8 mouse cellular contexts compared by ENCODE assay signal in the genomic region with DNA sequence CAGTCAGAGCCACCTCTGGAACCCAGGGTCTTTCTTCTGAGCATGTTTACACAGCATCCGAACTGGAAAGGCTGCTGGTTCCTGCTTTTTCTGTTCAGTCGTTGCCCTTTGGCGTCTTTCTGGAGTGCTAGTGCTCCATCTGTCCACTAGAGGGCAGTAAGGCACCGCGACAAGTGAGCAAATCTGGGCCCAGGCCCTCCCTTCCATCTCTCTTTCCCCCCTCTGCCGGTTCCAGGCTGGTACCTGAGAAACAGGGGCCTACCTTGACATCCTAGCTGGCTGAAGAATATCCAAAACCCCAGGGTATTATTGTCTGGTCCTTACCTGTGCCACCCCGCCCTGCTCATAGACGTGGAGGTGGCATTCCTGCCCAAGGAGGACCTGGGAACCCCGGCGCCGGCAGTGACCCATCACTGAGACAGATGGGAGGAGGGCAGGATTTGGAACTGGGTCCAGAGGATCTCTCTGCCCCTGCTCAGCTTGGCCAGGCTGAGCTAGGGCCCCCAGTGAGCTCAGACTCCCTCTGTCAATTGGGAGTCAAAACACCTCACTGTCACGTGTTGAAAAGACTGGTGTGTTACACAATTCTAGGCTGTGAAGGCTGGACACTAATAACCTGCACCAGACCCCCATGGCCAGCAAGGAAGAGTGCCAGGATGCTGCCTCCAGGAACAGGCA. TPM values are rescaled to one million over a fixed set of nuclear protein-coding genes. Genes with fewer than 3 reads are reported as not detected.
DNase-seq lines count a peak whose midpoint lies in the region; ATAC-seq and TF ChIP-seq lines count a peak whose summit lies in the region.

No protein-coding gene starts in this region.

- peaks cover 28% of the 10 kb centered on the region for H3K4me1 ChIP-seq in liver, embryonic 13.5 days (replicated peaks)
- peaks cover 9% of the 10 kb centered on the region; the same call in 1 of the 2 replicates for H3K4me1 ChIP-seq in neural tube, embryonic 14.5 days (ENCODE audit: control insufficient read depth, insufficient read depth, low read length)

- peak; percentile 69 for TF ChIP-seq CTCF in C2C12 (IDR thresholded peaks at IDR 0.05; ENCODE audit: control insufficient read depth, insufficient read depth, insufficient read length)

- DNase-seq in adrenal gland, adult 8-10 months: peak; percentile 57
- DNase-seq in embryo, embryonic 11.5 days (ENCODE audit: low read depth, low spot score): peak; percentile 78
- peak; percentile 83 for DNase-seq in kidney, postnatal 10 days
- peak; percentile 29 for DNase-seq in liver, embryonic 13.5 days
- DNase-seq in thymus, adult 18-20 months: peak; percentile 64 to 75

- WGBS in liver, embryonic 13.5 days (ENCODE audit: insufficient replicate concordance): 39% methylated on average over 12 of the region's 12 CpGs
- 39% methylated on average over 12 of the region's 12 CpGs for WGBS in neural tube, embryonic 14.5 days

- H3K4me2 ChIP-seq in liver, embryonic 13.5 days: no peak overlapping the region
- H3K4me2 ChIP-seq in neural tube, embryonic 14.5 days (ENCODE audit: low read depth, low read length): no peak overlapping the region

- no peak overlapping the region for H3K4me3 ChIP-seq in C2C12 (ENCODE audit: insufficient read depth, poor library complexity, severe bottlenecking)
- no peak overlapping the region for H3K4me3 ChIP-seq in liver, embryonic 13.5 days (replicated peaks)
- no peak overlapping the region for H3K4me3 ChIP-seq in neural tube, embryonic 14.5 days (ENCODE audit: low read depth, low read length)

- no peaks in the 10 kb centered on the region for H3K36me3 ChIP-seq in C2C12 (ENCODE audit: control insufficient read depth, insufficient read depth)
- no peaks in the 10 kb centered on the region for H3K36me3 ChIP-seq in liver, embryonic 13.5 days
- no peaks in the 10 kb centered on the region for H3K36me3 ChIP-seq in neural tube, embryonic 14.5 days (ENCODE audit: control insufficient read depth, insufficient read depth, low read length)

- no peaks in the 10 kb centered on the region for H3K79me2 ChIP-seq in C2C12 (ENCODE audit: control insufficient read depth, insufficient read depth)

- no peaks in the 10 kb centered on the region for H3K79me3 ChIP-seq in C2C12 (ENCODE audit: low read depth)

- peak; percentile 58 for ATAC-seq in granulocyte monocyte progenitor cell, adult 5-6 weeks (replicated peaks; ENCODE audit: poor library complexity, severe bottlenecking)
- no peak for ATAC-seq in liver, embryonic 13.5 days (ENCODE audit: low read depth)
- no peak for ATAC-seq in neural tube, embryonic 14.5 days (ENCODE audit: low read depth)

- no peaks in the 10 kb centered on the region for H3K9me3 ChIP-seq in liver, embryonic 13.5 days (replicated peaks)
- H3K9me3 ChIP-seq in neural tube, embryonic 14.5 days (ENCODE audit: control insufficient read depth, low read length): no peaks in the 10 kb centered on the region

- no peak overlapping the region for H3ac ChIP-seq in C2C12 (ENCODE audit: control insufficient read depth, insufficient read length, low read depth)

- no peak overlapping the region for H3K9ac ChIP-seq in liver, embryonic 13.5 days
- H3K9ac ChIP-seq in neural tube, embryonic 14.5 days (replicated peaks; ENCODE audit: low read depth, low read length): 0 out of 2 replicates have a peak overlapping the region, but pooled peaks have one; percentile 34

- H3K27me3 ChIP-seq in C2C12 (ENCODE audit: control insufficient read depth, insufficient read depth, insufficient read length): no peaks in the 10 kb centered on the region
- H3K27me3 ChIP-seq in liver, embryonic 13.5 days: peaks cover 32% of the 10 kb centered on the region
- no peaks in the 10 kb centered on the region for H3K27me3 ChIP-seq in neural tube, embryonic 14.5 days (ENCODE audit: control insufficient read depth, insufficient read depth, low read length)

- H3K27ac ChIP-seq in liver, embryonic 13.5 days: no peak overlapping the region
- H3K27ac ChIP-seq in neural tube, embryonic 14.5 days (ENCODE audit: low read depth, low read length): no peak overlapping the region

TF ChIP-seq in C2C12, 6 proteins besides CTCF, POLR2A, EP300 and RAD21:
- TF ChIP-seq CEBPB (IDR thresholded peaks at IDR 0.05; ENCODE audit: low read depth): no peak
- TF ChIP-seq MYOG (IDR thresholded peaks at IDR 0.05; ENCODE audit: control insufficient read depth, extremely low read depth, insufficient read length): no peak
- TF ChIP-seq MAX (IDR thresholded peaks at IDR 0.05): no peak
- no peak for TF ChIP-seq FOSL1 (IDR thresholded peaks at IDR 0.05; ENCODE audit: insufficient read depth, low read length, poor library complexity, severe bottlenecking)
- TF ChIP-seq MYOD1 (IDR thresholded peaks at IDR 0.05; ENCODE audit: control insufficient read depth, insufficient read length, low read depth): no peak
- no peak for TF ChIP-seq USF1 (IDR thresholded peaks at IDR 0.05; ENCODE audit: low read depth)

RNA-seq across cellular contexts. Expression of gene Tha1, which starts 2.5 kb away (rescaled TPM):
- 1.4 TPM for polyA plus RNA-seq in C2C12 (2012; fragmentation: generic; extraction: Trizol)
- 10 to 100 TPM; 16.4 to 16.7 (median 16.5) TPM for total RNA-seq in adrenal gland, adult 8-10 months (2022)
- 1.2 and 6.5 TPM in 2 replicates for total RNA-seq in granulocyte monocyte progenitor cell, adult 5-6 weeks (2014; fragmentation: Nextera tagmentation)
- 0.10 and 2.9 TPM in 2 replicates for total RNA-seq in granulocyte monocyte progenitor cell, adult 5-6 weeks (2017)
- polyA plus RNA-seq in liver, embryonic 13.5 days (2015; fragmentation: Nextera tagmentation; extraction: Ambion mirVana): 1.4 and 1.9 TPM in 2 replicates
- polyA plus RNA-seq in neural tube, embryonic 14.5 days (2014; fragmentation: Nextera tagmentation; extraction: Ambion mirVana): 3.8 and 4.2 TPM in 2 replicates

RNA-seq across cellular contexts. Expression of gene Tmem235, which starts 10.3 kb away (rescaled TPM):
- polyA plus RNA-seq in C2C12 (2012; fragmentation: generic; extraction: Trizol): 0.05 TPM
- total RNA-seq in adrenal gland, adult 8-10 months (2022): not detected
- not detected in 2 replicates for total RNA-seq in granulocyte monocyte progenitor cell, adult 5-6 weeks (2014; fragmentation: Nextera tagmentation)
- not detected in 2 replicates for total RNA-seq in granulocyte monocyte progenitor cell, adult 5-6 weeks (2017)
- polyA plus RNA-seq in liver, embryonic 13.5 days (2015; fragmentation: Nextera tagmentation; extraction: Ambion mirVana): not detected in 2 replicates
- polyA plus RNA-seq in neural tube, embryonic 14.5 days (2014; fragmentation: Nextera tagmentation; extraction: Ambion mirVana): 0.15 TPM in 1 of 2 replicates, not detected in the other

RNA-seq across cellular contexts. Expression of gene Birc5, which starts 21.8 kb away (rescaled TPM):
- polyA plus RNA-seq in C2C12 (2012; fragmentation: generic; extraction: Trizol): 230 TPM
- 1 to 10 TPM; 1.2 to 2.5 (median 1.7) TPM for total RNA-seq in adrenal gland, adult 8-10 months (2022)
- 93.9 and 128 TPM in 2 replicates for total RNA-seq in granulocyte monocyte progenitor cell, adult 5-6 weeks (2014; fragmentation: Nextera tagmentation)
- total RNA-seq in granulocyte monocyte progenitor cell, adult 5-6 weeks (2017): 200 and 221 TPM in 2 replicates
- 407 and 437 TPM in 2 replicates for polyA plus RNA-seq in liver, embryonic 13.5 days (2015; fragmentation: Nextera tagmentation; extraction: Ambion mirVana)
- 14.9 and 26.1 TPM in 2 replicates for polyA plus RNA-seq in neural tube, embryonic 14.5 days (2014; fragmentation: Nextera tagmentation; extraction: Ambion mirVana)

RNA-seq across cellular contexts. Expression of gene Tk1, which starts 44.9 kb away (rescaled TPM):
- polyA plus RNA-seq in C2C12 (2012; fragmentation: generic; extraction: Trizol): 265 TPM
- total RNA-seq in adrenal gland, adult 8-10 months (2022): 1 to 10 TPM; 2.4 to 5.0 (median 4.3) TPM
- total RNA-seq in granulocyte monocyte progenitor cell, adult 5-6 weeks (2014; fragmentation: Nextera tagmentation): 198 and 208 TPM in 2 replicates
- 90.8 and 105 TPM in 2 replicates for total RNA-seq in granulocyte monocyte progenitor cell, adult 5-6 weeks (2017)
- 150 TPM in 2 replicates for polyA plus RNA-seq in liver, embryonic 13.5 days (2015; fragmentation: Nextera tagmentation; extraction: Ambion mirVana)
- polyA plus RNA-seq in neural tube, embryonic 14.5 days (2014; fragmentation: Nextera tagmentation; extraction: Ambion mirVana): 6.8 and 12.0 TPM in 2 replicates

RNA-seq across cellular contexts. Expression of gene Afmid, which starts 45.1 kb away (rescaled TPM):
- 3.2 TPM for polyA plus RNA-seq in C2C12 (2012; fragmentation: generic; extraction: Trizol)
- 10 to 100 TPM in 2 of 4 experiments, 1 to 10 TPM in 2; 5.1 to 17.0 (median 10.2) TPM for total RNA-seq in adrenal gland, adult 8-10 months (2022)
- total RNA-seq in granulocyte monocyte progenitor cell, adult 5-6 weeks (2014; fragmentation: Nextera tagmentation): 7.5 and 9.0 TPM in 2 replicates
- total RNA-seq in granulocyte monocyte progenitor cell, adult 5-6 weeks (2017): 1.4 and 1.9 TPM in 2 replicates
- polyA plus RNA-seq in liver, embryonic 13.5 days (2015; fragmentation: Nextera tagmentation; extraction: Ambion mirVana): 7.8 and 8.8 TPM in 2 replicates
- 5.0 and 6.9 TPM in 2 replicates for polyA plus RNA-seq in neural tube, embryonic 14.5 days (2014; fragmentation: Nextera tagmentation; extraction: Ambion mirVana)

Comparison
In these comparisons a context has a peak if more than half of its experiments do, and no peak if none do; other contexts are left out.
1. DNase-seq: peak in every context shown above with its lines; median percentile 83 in kidney, postnatal 10 days; 78 in embryo, embryonic 11.5 days; 70 in thymus, adult 18-20 months; 57 in adrenal gland, adult 8-10 months; 29 in liver, embryonic 13.5 days.